Mouse (Mus musculus) bone marrow macrophage, adult 2 months (primary cell): Measurements from ENCODE around the gene Tecpr1. TPM values are rescaled to one million over a fixed set of nuclear protein-coding genes. Genes with fewer than 3 reads are reported as not detected.

ENCODE experiments used
- H3K27ac ChIP-seq: 2 replicates; pipeline ENCODE4 v1.5.1; 2012; ENCODE audit warnings: low read depth, low read length; ENCODE audit not compliant: insufficient read depth
- H3K4me1 ChIP-seq: 2 replicates; pipeline ENCODE4 v1.6.1; 2012; ENCODE audit warnings: low read length; ENCODE audit not compliant: control insufficient read depth, insufficient read depth
- H3K4me3 ChIP-seq: 2 replicates; pipeline ENCODE4 v1.5.1; 2012; ENCODE audit warnings: mild to moderate bottlenecking, low read length, moderate library complexity; ENCODE audit not compliant: insufficient read depth
- CTCF ChIP-seq: IDR thresholded peaks from 2 replicates; pipeline ENCODE4 v1.5.1; 2012; ENCODE audit warnings: low read depth, mild to moderate bottlenecking, low read length, moderate library complexity
- POLR2A ChIP-seq: IDR thresholded peaks from 2 replicates; pipeline ENCODE4 v1.6.1; 2012; ENCODE audit warnings: mild to moderate bottlenecking, low read depth, low read length, borderline replicate concordance
- polyA plus RNA-seq: library from polyadenylated mRNA; stranded (reverse); fragments of >200 nt; gene quantifications from 2 replicates; pipeline ENCODE4 v1.2.4, GENCODE M21; 2012; ENCODE audit not compliant: missing spikeins, insufficient read depth, insufficient read length

Gene Tecpr1
- polyA plus RNA-seq, 1 experiment: 50.7 TPM

GRCm38 (mm10) chr5:144195567-144195966, 27.8 kb downstream of the Tecpr1 start:
- H3K4me1 ChIP-seq: no peaks in the 10 kb centered on the region
- no peak overlapping the region for H3K27ac ChIP-seq
- TF ChIP-seq CTCF (no peak), POLR2A (no peak)
- H3K4me3 ChIP-seq: no peak overlapping the region

- Histone ChIP-seq H3K4me3 (no peak overlapping the region), H3K4me1 (no peaks in the 10 kb centered on the region), H3K27ac (no peak overlapping the region)
- TF ChIP-seq POLR2A: no peak
- no peak for TF ChIP-seq CTCF
Measured at GRCm38 (mm10) chr5:144194416-144194815, 29.0 kb downstream of the Tecpr1 start.

GRCm38 (mm10) chr5:144192673-144193072, 30.7 kb downstream of the Tecpr1 start:
- no peak for TF ChIP-seq POLR2A
- no peaks in the 10 kb centered on the region for H3K4me1 ChIP-seq
- H3K4me3 ChIP-seq: no peak overlapping the region
- H3K27ac ChIP-seq: no peak overlapping the region

GRCm38 (mm10) chr5:144191026-144191425, 32.4 kb downstream of the Tecpr1 start:
- Histone ChIP-seq H3K27ac (no peak overlapping the region), H3K4me1 (no peaks in the 10 kb centered on the region), H3K4me3 (no peak overlapping the region)
- TF ChIP-seq CTCF: no peak
- no peak for TF ChIP-seq POLR2A

GRCm38 (mm10) chr5:144189950-144190583, 33.3 kb downstream of the Tecpr1 start, which contains the start of gene Bhlha15:
Gene Bhlha15 (plus strand): TSS chr5:144190286.
- Histone ChIP-seq H3K4me3 (no peak within 1 kb of the TSS), H3K4me1 (no peaks in the 10 kb centered on the region), H3K27ac (no peak within 1 kb of the TSS)
- TF ChIP-seq POLR2A (no peak), CTCF (no peak)

GRCm38 (mm10) chr5:144189327-144189726, 34.1 kb downstream of the Tecpr1 start:
- H3K27ac ChIP-seq: no peak overlapping the region
- TF ChIP-seq CTCF: no peak
- no peak for TF ChIP-seq POLR2A
- H3K4me1 ChIP-seq: no peaks in the 10 kb centered on the region
- H3K4me3 ChIP-seq: no peak overlapping the region

- no peak for TF ChIP-seq CTCF
- TF ChIP-seq POLR2A: no peak
- H3K4me3 ChIP-seq: no peak overlapping the region
- no peaks in the 10 kb centered on the region for H3K4me1 ChIP-seq
- H3K27ac ChIP-seq: no peak overlapping the region
Measured at GRCm38 (mm10) chr5:144188422-144188821, 35.0 kb downstream of the Tecpr1 start.

GRCm38 (mm10) chr5:144184350-144185045, 38.9 kb downstream of the Tecpr1 start:
- Histone ChIP-seq H3K27ac (no peak overlapping the region), H3K4me1 (no peaks in the 10 kb centered on the region), H3K4me3 (no peak overlapping the region)
- TF ChIP-seq POLR2A (no peak), CTCF (no peak)

- TF ChIP-seq POLR2A: no peak
- no peak for TF ChIP-seq CTCF
- no peak overlapping the region for H3K4me3 ChIP-seq
- no peaks in the 10 kb centered on the region for H3K4me1 ChIP-seq
- no peak overlapping the region for H3K27ac ChIP-seq
Measured at GRCm38 (mm10) chr5:144183647-144184335, 39.6 kb downstream of the Tecpr1 start.

- Histone ChIP-seq H3K4me3 (no peak overlapping the region), H3K4me1 (peaks cover under 1% of the 10 kb centered on the region; the same call in 1 of the 2 replicates), H3K27ac (no peak overlapping the region)
- TF ChIP-seq CTCF (no peak), POLR2A (no peak)
Measured at GRCm38 (mm10) chr5:144183248-144183559, 40.2 kb downstream of the Tecpr1 start.
